In genomic region chr13:4942490-4942889, GRCm38 (mm10) we compare ENCODE assay signal across 8 mouse cellular contexts.
DNase-seq lines count a peak whose midpoint lies in the region; ATAC-seq lines count a peak whose summit lies in the region.
"Not testable (repeated sequence)": the region's sequence is repeated elsewhere in the genome, so short reads cannot be mapped to it uniquely, and the experiment has no call there.

No protein-coding gene starts in this region.

- not testable (repeated sequence) for H3K4me2 ChIP-seq in intestine, embryonic 14.5 days (ENCODE audit: low read length); liver, embryonic 15.5 days; midbrain, embryonic 16.5 days (ENCODE audit: low read length)

- peak; percentile 23 for DNase-seq in adrenal gland, postnatal 10 days
- DNase-seq in embryonic facial prominence, embryonic 10.5 days (ENCODE audit: low spot score) = peak; percentile 35
- DNase-seq in heart, adult 18-20 months = peak; percentile 43 to 51
- peak; percentile 54 for DNase-seq in intestine, embryonic 14.5 days (ENCODE audit: low spot score)
- DNase-seq in layer of hippocampus, adult 9-11 months = peak; percentile 31
- DNase-seq in thymus, postnatal 14 days = peak; percentile 43

- H3K27me3 ChIP-seq in embryonic facial prominence, embryonic 10.5 days (replicated peaks; ENCODE audit: low read depth, poor library complexity, severe bottlenecking); intestine, embryonic 14.5 days (replicated peaks; ENCODE audit: control insufficient read depth, insufficient read depth, low read length); liver, embryonic 15.5 days; midbrain, embryonic 16.5 days (ENCODE audit: control insufficient read depth, insufficient read depth, low read depth, low read length): not testable (repeated sequence)

- not testable (repeated sequence) for H3K9me3 ChIP-seq in embryonic facial prominence, embryonic 10.5 days; intestine, embryonic 14.5 days (ENCODE audit: control insufficient read depth, low read length); liver, embryonic 15.5 days (replicated peaks); midbrain, embryonic 16.5 days (replicated peaks; ENCODE audit: control insufficient read depth, low read length, poor library complexity, severe bottlenecking)

- WGBS in embryonic facial prominence, embryonic 10.5 days = 9% methylated on average over 6 of the region's 14 CpGs
- 15% methylated on average over 5 of the region's 14 CpGs for WGBS in intestine, embryonic 14.5 days
- 31% methylated on average over 5 of the region's 14 CpGs for WGBS in liver, embryonic 15.5 days (ENCODE audit: insufficient replicate concordance)
- WGBS in midbrain, embryonic 16.5 days = 9% methylated on average over 5 of the region's 14 CpGs

- H3K4me1 ChIP-seq in embryonic facial prominence, embryonic 10.5 days; intestine, embryonic 14.5 days (replicated peaks; ENCODE audit: control insufficient read depth, insufficient read depth, low read length); liver, embryonic 15.5 days (replicated peaks); midbrain, embryonic 16.5 days (ENCODE audit: control insufficient read depth, insufficient read depth, low read length): not testable (repeated sequence)

- not testable (repeated sequence) for H3K27ac ChIP-seq in embryonic facial prominence, embryonic 10.5 days (replicated peaks); intestine, embryonic 14.5 days (ENCODE audit: low read depth); liver, embryonic 15.5 days (replicated peaks); midbrain, embryonic 16.5 days (ENCODE audit: low read length)

- ATAC-seq in intestine, embryonic 14.5 days (replicated peaks; ENCODE audit: low FRiP score, low TSS enrichment, low read depth) = not testable (repeated sequence)
- ATAC-seq in liver, embryonic 15.5 days (ENCODE audit: insufficient read depth) = peak; percentile 56
- peak; percentile 76 for ATAC-seq in midbrain, embryonic 16.5 days

- not testable (repeated sequence) for H3K4me3 ChIP-seq in embryonic facial prominence, embryonic 10.5 days; intestine, embryonic 14.5 days (ENCODE audit: low read depth, low read length); liver, embryonic 15.5 days (replicated peaks); midbrain, embryonic 16.5 days (ENCODE audit: low read depth, low read length)

- H3K36me3 ChIP-seq in embryonic facial prominence, embryonic 10.5 days (replicated peaks); intestine, embryonic 14.5 days (ENCODE audit: control insufficient read depth, insufficient read depth, low read length); liver, embryonic 15.5 days (replicated peaks); midbrain, embryonic 16.5 days (ENCODE audit: control insufficient read depth, insufficient read depth, low read length): not testable (repeated sequence)

- H3K9ac ChIP-seq in intestine, embryonic 14.5 days (ENCODE audit: low read length); liver, embryonic 15.5 days; midbrain, embryonic 16.5 days (ENCODE audit: low read depth, low read length): not testable (repeated sequence)
